Mouse (Mus musculus): ENCODE measurements around the gene Cdon. TPM values are rescaled to one million over a fixed set of nuclear protein-coding genes. Genes with fewer than 3 reads are reported as not detected.
"Not testable (repeated sequence)": the region's sequence is repeated elsewhere in the genome, so short reads cannot be mapped to it uniquely, and the experiment has no call there.

The Cdon gene
- total RNA-seq (2021), result 10 to 100 TPM; 14.2 to 17.9 TPM
- long read RNA-seq, experiment 1, partial matches to known transcripts, result 0 of 3 reads
- long read RNA-seq, experiment 1, other reads (novel, unspliced or antisense), result 3 of 3 reads
- long read RNA-seq, experiment 2, partial matches to known transcripts, result 0 of 1 reads
- long read RNA-seq, experiment 2, other reads (novel, unspliced or antisense), result 1 of 1 reads

GRCm38 (mm10) chr9:35420805-35421719, at the start of gene Cdon:
Gene Cdon, plus strand, starts transcription at chr9:35421128.
- DNase-seq, result peak; percentile 93 to 96

DNA sequence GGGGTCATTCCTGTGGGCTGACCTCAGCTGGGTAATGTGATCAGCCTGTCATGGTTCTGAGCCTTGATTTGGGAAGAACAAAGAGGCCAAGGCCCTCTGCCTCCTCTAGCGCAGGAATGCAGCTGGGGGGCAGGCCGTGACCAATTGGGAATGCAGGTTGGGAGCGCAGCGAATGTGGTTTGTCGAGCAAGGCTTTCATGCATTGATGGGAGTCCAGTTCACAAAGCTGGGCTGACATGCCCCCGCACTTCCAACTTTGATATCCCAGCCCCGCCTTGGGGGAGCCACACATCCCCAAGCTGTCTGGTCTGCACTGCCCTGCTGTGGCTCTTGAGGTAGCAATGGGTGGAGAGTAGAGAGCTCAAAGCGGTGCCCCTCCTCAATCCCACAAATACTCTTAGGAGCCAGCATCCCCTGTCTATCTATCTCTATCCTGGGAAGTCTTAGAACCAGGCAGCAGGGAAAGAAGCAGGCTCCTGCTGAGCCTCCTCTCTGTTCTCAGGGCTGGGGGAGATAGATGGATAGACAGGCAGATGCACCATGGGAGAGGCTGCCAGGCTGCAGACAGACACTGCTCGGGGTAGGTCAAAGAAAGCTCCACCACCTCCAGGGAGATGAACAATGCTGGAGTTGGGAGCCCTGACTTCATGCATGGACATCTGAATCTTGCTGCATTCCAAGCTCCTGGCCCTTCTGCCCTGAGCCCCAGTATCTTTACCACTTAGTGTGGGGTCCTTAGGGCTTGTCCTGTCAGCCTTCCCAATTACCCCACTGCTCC, 48.4 kb upstream of the Cdon start:
- no peak for DNase-seq

DNA sequence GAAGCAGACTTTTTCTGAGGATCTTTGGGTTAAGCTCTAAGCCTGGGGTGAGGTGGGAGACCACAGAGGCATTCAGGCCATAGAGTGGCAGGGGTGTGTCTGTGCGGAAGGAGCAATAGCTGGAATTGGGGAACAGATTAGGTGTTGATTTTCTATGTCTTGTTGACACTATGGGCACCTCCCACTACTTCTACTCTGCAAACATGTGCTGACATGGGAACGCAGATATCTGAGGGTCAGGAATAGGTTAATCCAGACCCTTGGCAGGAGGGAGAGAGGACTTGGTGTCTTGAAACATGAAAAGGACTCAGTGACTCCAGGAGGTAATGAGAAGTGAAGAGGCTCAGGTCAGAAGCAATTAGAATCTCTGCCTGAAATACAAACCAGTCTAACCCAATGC, 43.0 kb upstream of the Cdon start:
- DNase-seq, result no peak

DNA sequence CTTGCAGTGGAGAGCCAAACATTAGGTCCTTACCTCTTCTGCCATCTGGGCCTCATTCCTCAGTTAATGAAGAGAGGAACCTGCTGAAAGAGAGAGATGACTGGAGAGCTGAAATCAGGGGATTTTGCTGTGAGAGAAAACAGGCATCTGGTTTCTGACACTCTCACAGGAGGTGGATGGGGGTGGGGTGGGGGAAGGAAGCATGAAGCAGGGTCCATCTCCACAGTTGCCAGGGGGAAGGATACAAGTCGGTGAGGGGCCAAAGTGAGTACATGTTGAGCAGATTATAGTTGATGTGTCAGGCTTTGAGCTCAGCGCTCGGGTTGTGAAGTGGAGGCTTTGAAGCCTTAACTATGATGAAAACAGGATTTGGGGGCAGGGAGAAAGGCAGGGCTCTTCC, 41.9 kb upstream of the Cdon start:
- DNase-seq, result no peak

DNA sequence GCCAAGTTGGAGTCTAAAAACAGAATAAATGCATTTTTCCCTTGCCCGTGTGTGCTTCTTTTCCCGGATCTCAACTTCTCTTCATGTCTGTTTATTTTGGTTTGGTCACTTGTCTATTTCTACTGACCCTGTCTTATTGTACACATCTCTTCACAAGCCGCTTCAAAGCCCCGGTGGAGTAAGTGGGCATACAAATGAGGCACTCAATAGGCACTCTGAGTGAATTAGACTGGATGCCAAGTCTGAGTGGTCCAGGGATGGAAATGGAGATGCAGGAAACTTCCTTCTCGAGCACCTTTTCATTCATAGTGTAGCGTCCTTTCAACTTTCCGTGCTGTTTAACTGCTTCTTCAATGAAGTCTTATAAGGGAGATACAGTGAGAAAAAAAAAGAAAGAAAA, 21.0 kb upstream of the Cdon start:
- DNase-seq, result no peak

- no peak for DNase-seq
These were observed 20.5 kb upstream of the Cdon start for GRCm38 (mm10) chr9:35400398-35400797.

DNA sequence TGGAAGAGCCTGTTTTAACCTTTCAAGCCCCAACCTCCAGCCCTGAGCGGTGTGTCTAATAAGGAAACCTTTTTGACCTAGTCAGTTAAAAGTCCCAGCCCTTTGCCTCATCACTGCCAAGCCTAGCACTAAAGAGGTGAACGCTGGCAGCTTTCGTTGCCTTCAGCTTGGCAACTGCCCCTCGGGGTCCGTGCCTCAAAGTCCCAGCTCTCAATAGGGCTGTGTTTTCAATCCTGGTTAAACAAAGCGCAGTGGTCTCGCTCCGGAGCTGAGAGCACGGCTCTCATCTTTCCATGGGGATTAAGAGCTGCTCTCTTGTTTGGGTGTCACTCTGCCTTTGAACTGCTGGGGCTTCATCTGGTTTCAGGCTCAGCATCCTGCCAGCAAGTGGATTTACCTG, 20.1 kb upstream of the Cdon start:
- no peak for DNase-seq

GRCm38 (mm10) chr9:35402584-35402991, 18.3 kb upstream of the Cdon start:
- no peak for DNase-seq

DNA sequence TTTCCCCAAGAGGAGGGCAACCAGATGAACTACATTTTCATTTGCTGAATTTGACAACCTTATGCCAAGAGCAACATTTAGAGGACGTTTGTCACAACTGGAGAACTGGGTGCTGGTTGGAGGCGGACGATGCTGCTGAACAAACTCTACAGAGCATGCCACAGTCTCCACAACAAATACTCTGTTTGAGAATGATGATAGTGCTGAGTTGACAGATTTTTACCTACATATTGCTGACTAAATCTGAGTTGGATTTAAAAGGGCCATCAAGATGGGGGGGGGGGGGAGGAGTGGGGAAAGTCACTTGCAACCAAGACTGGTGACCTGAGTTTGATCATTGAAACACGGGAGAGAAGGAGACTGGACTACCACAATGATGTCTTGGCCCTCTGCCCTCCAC, 17.4 kb upstream of the Cdon start:
- no peak for DNase-seq

DNA sequence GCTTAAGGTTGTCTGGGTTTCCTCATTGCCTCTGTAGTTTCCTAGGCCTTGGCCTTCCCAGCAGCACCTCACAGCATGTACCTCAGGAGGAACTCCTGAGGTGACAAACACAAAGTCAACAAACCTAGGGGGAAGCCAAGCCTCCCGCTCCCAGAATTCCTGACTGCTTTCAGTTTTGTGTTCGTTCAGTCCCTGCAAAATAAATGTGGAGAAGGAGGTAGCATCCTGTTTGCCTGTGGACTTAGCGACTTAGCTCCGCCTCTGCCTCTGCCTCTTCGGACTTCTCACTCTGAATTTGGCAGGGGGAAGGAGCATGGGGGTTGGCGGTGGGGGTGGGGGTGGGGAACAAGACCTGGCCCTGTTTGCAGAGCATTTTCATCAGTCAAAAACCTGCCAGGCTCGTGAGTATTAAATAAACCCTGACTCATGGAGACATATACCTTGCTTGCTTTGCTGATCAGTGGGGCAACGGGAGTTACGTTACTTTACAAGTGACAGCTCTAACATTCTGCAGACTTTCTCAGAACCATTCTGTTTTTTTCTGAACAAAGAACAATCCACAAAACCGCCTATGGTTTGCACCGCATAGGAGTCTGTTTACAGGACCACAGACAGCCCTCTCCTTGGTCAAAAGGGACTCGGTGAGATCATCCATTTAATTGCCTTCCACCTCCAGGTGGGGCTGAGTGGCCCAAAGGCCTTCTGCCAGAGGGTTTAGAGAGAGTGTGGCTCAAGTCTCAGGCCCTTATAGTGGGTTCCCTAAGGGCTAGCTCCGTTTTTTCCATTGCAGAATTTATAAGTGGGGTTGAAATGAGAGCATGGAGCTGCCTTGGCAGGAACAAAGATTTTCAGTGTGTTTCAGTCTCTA, 15.7 kb upstream of the Cdon start:
- DNase-seq, result no peak

- no peak for DNase-seq
These were observed 9.5 kb upstream of the Cdon start for GRCm38 (mm10) chr9:35411225-35411965.

DNA sequence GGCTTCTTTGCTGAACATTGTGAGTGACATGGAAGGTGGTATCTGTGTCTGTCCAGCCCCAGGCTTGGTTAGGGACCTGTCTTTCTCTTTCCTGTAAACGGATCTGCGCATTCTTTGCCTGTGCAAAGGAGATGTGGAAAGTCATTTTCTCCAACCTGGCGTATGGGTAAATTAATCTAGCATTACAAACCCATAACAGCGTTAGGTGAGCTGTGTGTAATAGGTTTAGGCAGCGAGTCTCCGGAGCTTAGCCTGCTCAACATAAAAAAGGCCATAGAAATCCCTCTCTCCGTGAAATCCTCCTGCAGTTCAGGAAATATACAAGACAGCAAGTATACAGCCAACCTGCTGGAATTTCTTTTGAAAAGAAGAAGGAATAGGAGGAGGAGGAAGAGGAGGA, 9.0 kb upstream of the Cdon start:
- DNase-seq, result no peak

DNA sequence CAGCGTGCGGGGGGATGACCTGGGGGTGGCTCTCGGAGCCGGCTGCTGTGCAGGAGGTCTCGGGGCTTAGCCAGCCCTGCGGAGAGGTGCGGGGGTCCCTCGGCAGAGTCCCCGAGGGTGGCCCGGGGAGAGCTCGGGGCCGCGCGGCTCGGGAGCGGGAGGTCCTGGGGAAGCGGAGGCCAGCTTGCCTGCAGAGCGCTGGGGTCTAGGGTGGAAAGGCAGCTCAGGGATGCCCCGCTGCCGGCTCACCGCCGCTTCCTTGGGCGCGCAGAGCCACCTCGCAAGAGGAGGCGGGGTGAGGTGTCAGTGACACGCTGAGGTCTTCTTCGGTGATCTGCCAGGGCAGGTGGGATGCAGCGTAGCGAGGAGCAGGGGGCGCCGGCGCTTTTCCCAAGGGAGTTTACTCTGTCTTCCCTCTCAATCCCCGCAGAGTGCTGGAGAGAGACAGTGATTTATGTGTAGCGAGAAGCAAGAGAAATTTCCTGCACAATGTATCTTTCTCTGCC, 855 bp downstream of the Cdon start:
- DNase-seq, result peak; percentile 17 to 49

DNA sequence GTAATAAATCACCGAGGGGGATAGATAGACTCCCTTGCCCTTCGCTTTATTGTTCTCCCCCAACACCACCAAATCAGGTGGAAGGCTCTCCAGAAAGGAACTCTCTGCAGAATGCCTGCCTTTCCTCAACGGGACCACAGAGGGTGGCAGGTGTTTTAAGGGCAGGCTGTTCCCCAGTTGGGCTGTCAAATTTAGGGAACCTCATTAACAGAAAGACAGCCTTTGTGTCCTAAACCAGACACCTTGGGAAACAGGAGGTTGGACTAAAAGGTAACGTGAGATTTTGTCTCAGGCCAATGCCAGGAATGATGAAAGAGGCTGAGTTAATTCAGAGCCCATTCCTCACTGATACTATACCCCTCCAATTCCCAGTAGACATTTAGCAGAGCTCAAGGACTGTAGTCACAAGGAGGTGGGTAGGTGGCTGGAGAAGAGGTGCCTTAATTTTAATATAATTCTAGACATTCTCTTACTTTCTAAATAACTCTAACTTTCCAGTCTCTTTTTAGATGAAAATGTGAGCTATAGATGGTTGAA, 1.5 kb downstream of the Cdon start:
- DNase-seq, result no peak

DNA sequence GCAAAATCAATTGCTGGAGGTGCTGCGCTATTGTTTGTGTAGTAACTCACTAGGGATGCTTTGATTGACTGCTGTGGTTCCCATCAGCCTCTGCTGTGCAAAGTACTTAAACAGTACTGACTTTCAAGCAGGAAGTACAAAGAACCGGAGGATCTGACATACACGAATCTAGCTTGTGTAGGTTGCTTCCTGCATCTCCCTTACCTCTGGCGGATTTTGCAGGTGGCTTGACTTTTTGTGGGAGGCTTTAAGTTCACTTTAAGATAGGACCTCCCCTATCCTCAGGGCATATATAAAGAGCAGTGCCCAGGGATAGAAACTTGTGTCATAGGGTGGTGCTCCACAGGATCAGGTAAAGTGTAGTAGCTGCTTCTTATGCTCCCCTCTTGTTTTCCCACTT, 2.3 kb downstream of the Cdon start:
- no peak for DNase-seq

- no peak for DNase-seq
These were observed 3.7 kb downstream of the Cdon start for GRCm38 (mm10) chr9:35424671-35425070.

DNA sequence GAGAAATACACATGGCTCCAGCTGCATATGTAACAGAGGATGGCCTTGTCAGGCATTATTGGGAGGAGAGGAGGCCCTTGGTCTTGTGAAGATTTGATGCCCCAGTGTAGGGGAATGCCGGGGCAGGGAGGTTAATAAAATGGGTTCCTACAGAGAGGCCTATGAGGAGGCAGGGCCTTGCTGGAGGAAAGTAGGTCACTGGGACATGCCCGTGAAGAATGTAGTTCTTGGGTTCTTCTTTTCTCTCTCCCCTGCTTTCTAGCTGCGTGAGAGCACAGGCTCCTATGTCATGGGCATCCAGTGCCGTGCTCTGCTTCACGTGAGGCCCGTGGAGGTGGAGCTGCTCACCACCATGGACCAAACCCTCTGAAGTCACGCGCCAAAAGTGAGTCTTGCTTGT, 9.5 kb downstream of the Cdon start:
- DNase-seq, result no peak

DNA sequence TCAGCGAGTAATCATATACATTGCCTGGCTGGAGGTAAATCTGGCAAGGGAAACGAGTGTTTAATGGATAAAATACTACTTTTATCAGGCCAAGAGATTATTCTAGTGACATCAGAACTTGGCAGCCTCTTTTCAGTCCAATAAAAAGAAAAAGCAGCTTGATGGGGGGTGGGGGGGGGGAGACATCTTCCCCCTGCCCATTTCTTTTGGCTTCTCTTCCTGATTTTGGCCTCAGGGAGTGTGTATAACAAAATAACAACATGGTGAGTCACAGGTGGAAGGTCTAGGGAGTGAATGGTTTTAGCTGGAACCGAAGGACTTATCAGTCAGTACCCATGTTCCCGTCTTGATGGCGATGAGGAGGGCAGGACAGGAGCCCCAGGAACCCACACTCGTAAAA, 10.5 kb downstream of the Cdon start:
- DNase-seq, result no peak

GRCm38 (mm10) chr9:35432717-35433297, 11.9 kb downstream of the Cdon start:
- DNase-seq, result not testable (repeated sequence)

DNA sequence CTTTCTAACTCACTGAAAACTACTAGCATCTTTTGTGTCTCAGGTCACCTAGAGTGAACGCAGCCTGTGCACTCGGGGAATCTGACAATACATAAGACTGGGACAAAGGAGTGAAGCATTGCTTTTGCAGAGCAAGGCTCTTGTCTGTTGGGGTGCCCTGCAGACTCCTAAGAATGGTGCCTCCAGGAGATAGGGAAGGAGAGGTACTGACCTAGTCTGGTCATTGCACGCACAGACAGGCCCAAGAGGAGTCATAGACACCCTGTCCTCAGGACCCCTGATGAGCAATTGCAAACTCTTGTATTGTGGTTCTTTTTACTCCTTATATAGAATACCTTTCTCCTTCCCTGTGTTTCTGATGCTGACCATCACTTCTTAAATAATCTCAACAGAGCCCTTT, 13.4 kb downstream of the Cdon start:
- DNase-seq, result no peak

All from adrenal gland, postnatal 36 days (tissue).